Mouse (Mus musculus) thymus, adult 2 months (tissue): ENCODE measurements at regions not wholly inside any gene's neighbourhood (a gene's known extent, or its start where the extent isn't known, plus 50 kb on each side); places are given as distances from the start of the nearest gene placed in this dataset.

Source experiments
- DNase-seq: peaks from one replicate; pipeline ENCODE4 v3.0.0; 2021
- H3K27ac ChIP-seq: fragments of 200-500 bp; 2 replicates; pipeline ENCODE4 v1.5.1; 2012; ENCODE audit warnings: low read length, control low read depth; ENCODE audit not compliant: control insufficient read depth, insufficient read depth
- H3K27me3 ChIP-seq: fragments of 200-500 bp; 2 replicates; pipeline ENCODE4 v1.6.1; 2012; ENCODE audit warnings: mild to moderate bottlenecking, low read length, moderate library complexity, mixed read lengths; ENCODE audit not compliant: control insufficient read depth, insufficient read depth
- H3K36me3 ChIP-seq: fragments of 200-500 bp; 2 replicates; pipeline ENCODE4 v1.6.1; 2012; ENCODE audit warnings: mild to moderate bottlenecking, low read length, moderate library complexity; ENCODE audit not compliant: control insufficient read depth, insufficient read depth
- H3K4me1 ChIP-seq: fragments of 200-500 bp; replicated peaks from 2 replicates; pipeline ENCODE4 v1.6.1; 2012; ENCODE audit warnings: low read length; ENCODE audit not compliant: control insufficient read depth, insufficient read depth
- H3K4me3 ChIP-seq: fragments of 200-500 bp; 2 replicates; pipeline ENCODE4 v1.5.1; 2012; ENCODE audit warnings: mild to moderate bottlenecking, low read length, control low read depth, moderate library complexity; ENCODE audit not compliant: control insufficient read depth, insufficient read depth
- CTCF ChIP-seq: fragments of 200-500 bp; IDR thresholded peaks from 2 replicates; pipeline ENCODE4 v1.5.1; 2012; ENCODE audit warnings: mild to moderate bottlenecking, control low read depth, low read length, moderate library complexity, borderline replicate concordance; ENCODE audit not compliant: control insufficient read depth, poor library complexity, insufficient read depth; ENCODE audit errors: extremely low read depth
- POLR2A ChIP-seq: fragments of 200-500 bp; IDR thresholded peaks from 2 replicates; pipeline ENCODE4 v1.6.1; 2012; ENCODE audit warnings: mild to moderate bottlenecking, low read length, control low read depth, moderate library complexity; ENCODE audit not compliant: control insufficient read depth, poor library complexity, insufficient read depth; ENCODE audit errors: extremely low read depth
- WGBS: fragments of 180-500 bp; shearing (Covaris S2); methylation state at CpG from one replicate; pipeline ENCODE4 v1.1.7; 2018; 5-methylcytosine and 5-hydroxymethylcytosine counted together

GRCm38 (mm10) chr16:77443318-77443717 lies 158.6 kb downstream of the Gm11146 start:
- H3K4me1 ChIP-seq, result no peaks in the 10 kb centered on the region
- H3K27ac ChIP-seq, result no peak overlapping the region
- WGBS, result 92% methylated on average over 5 of the region's 5 CpGs
- no peak overlapping the region for H3K4me3 ChIP-seq
- H3K36me3 ChIP-seq, result no peaks in the 10 kb centered on the region
- TF ChIP-seq CTCF (no peak), POLR2A (no peak)
- no peaks in the 10 kb centered on the region for H3K27me3 ChIP-seq
- no peak for DNase-seq

GRCm38 (mm10) chr16:77442866-77443265 lies 159.0 kb downstream of the Gm11146 start:
- 95% methylated on average over 6 of the region's 6 CpGs for WGBS
- Histone ChIP-seq H3K36me3 (no peaks in the 10 kb centered on the region), H3K4me1 (no peaks in the 10 kb centered on the region), H3K27me3 (no peaks in the 10 kb centered on the region), H3K27ac (no peak overlapping the region), H3K4me3 (no peak overlapping the region)
- TF ChIP-seq POLR2A, result no peak
- TF ChIP-seq CTCF, result no peak
- DNase-seq, result no peak

- no peak for TF ChIP-seq CTCF
- TF ChIP-seq POLR2A, result no peak
- no peaks in the 10 kb centered on the region for H3K36me3 ChIP-seq
- H3K4me3 ChIP-seq, result no peak overlapping the region
- no peaks in the 10 kb centered on the region for H3K27me3 ChIP-seq
- H3K27ac ChIP-seq, result no peak overlapping the region
- no peak for DNase-seq
- WGBS, result 90% methylated on average over 4 of the region's 4 CpGs
- no peaks in the 10 kb centered on the region for H3K4me1 ChIP-seq
Observed at GRCm38 (mm10) chr16:77431345-77431744, 170.5 kb downstream of the Gm11146 start.

- WGBS, result 92% methylated on average over 12 of the region's 12 CpGs
- Histone ChIP-seq H3K4me1 (no peaks in the 10 kb centered on the region), H3K4me3 (no peak overlapping the region), H3K27ac (no peak overlapping the region), H3K36me3 (no peaks in the 10 kb centered on the region), H3K27me3 (no peaks in the 10 kb centered on the region)
- TF ChIP-seq POLR2A (no peak), CTCF (no peak)
- DNase-seq, result no peak
Observed at GRCm38 (mm10) chr16:77422385-77423363, 179.2 kb downstream of the Gm11146 start.

GRCm38 (mm10) chr16:77421591-77422024 lies 180.3 kb downstream of the Gm11146 start:
- no peak overlapping the region for H3K4me3 ChIP-seq
- DNase-seq, result no peak

GRCm38 (mm10) chr16:77421001-77421400 lies 180.9 kb downstream of the Gm11146 start:
- Histone ChIP-seq H3K4me1 (no peaks in the 10 kb centered on the region), H3K36me3 (no peaks in the 10 kb centered on the region), H3K27me3 (no peaks in the 10 kb centered on the region), H3K4me3 (no peak overlapping the region), H3K27ac (no peak overlapping the region)
- TF ChIP-seq POLR2A, result no peak
- TF ChIP-seq CTCF, result no peak
- no peak for DNase-seq
- 94% methylated on average over 6 of the region's 6 CpGs for WGBS

More at GRCm38 (mm10) chr16:77421591-77422024, 180.3 kb downstream of the Gm11146 start:
- WGBS, result 85% methylated on average over 10 of the region's 10 CpGs
- no peaks in the 10 kb centered on the region for H3K4me1 ChIP-seq
- no peak overlapping the region for H3K27ac ChIP-seq
- H3K27me3 ChIP-seq, result no peaks in the 10 kb centered on the region
- no peaks in the 10 kb centered on the region for H3K36me3 ChIP-seq
- no peak for TF ChIP-seq CTCF
- no peak for TF ChIP-seq POLR2A
